Mouse (Mus musculus) layer of hippocampus, adult 8-10 months (tissue): ENCODE data around the gene Gm5168. TPM values are rescaled to one million over a fixed set of nuclear protein-coding genes. Genes with fewer than 3 reads are reported as not detected.
"Not testable (repeated sequence)": the region's sequence is repeated elsewhere in the genome, so short reads cannot be mapped to it uniquely, and the experiment has no call there.

Source experiments
- DNase-seq, 2 experiments: peaks; one replicate each; pipeline ENCODE4 v3.0.0; 2022; ENCODE audit warnings: low spot score in 2 of 2
- total RNA-seq, 4 experiments: library from RNA; stranded (reverse); gene quantifications; 2 replicates each; pipeline ENCODE4 v1.2.4; 2022

The Gm5168 gene
- not detected for total RNA-seq

GRCm38 (mm10) chrX:26050941-26051340 lies at the start of gene Gm5168:
TSS of gene Gm5168 (minus strand) at chrX:26051041.
- DNase-seq, result not testable (repeated sequence)

Other genes starting within 250 kb of the Gm5168 start
- not detected for gene Gm2012, start 180.3 kb upstream of the Gm5168 start, total RNA-seq